Mouse (Mus musculus): Measurements from ENCODE around the gene Snx25. TPM values are rescaled to one million over a fixed set of nuclear protein-coding genes. Genes with fewer than 3 reads are reported as not detected.
"Not testable (repeated sequence)": the region's sequence is repeated elsewhere in the genome, so short reads cannot be mapped to it uniquely, and the experiment has no call there.

The Snx25 gene
- polyA plus RNA-seq, 1 experiment from 2014 or later: 7.5 TPM

DNA sequence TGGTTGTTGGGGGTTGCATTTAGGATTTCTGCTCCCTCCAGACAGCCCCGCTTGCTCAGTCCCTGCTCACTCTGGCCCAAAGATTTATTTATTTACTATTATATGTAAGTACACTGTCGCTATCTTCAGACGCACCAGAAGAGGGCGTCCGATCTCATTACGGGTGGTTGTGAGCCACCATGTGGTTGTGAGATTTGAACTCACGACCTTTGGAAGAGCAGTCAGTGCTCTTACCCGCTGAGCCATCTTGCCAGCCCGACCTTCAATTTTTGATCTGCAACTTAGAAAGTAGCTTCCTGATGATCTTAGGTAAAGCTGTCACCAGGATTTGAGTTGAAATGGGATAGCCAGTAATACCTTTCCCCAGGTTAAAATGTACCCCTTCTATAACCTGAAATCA lies 2.2 kb downstream of the Snx25 start:
- no peak for ATAC-seq (ENCODE audit: insufficient read depth, low FRiP score, low read depth)
- H3K4me3 ChIP-seq (replicated peaks): no peak overlapping the region
- no peaks in the 10 kb centered on the region for H3K27me3 ChIP-seq (replicated peaks)
- no peak overlapping the region for H3K27ac ChIP-seq
- H3K9ac ChIP-seq: no peak overlapping the region
- H3K4me2 ChIP-seq: no peak overlapping the region
- no peaks in the 10 kb centered on the region for H3K9me3 ChIP-seq
- 76% methylated on average over 9 of the region's 9 CpGs for WGBS
- H3K36me3 ChIP-seq: no peaks in the 10 kb centered on the region
- peaks cover 9% of the 10 kb centered on the region; the same call in 1 of the 2 replicates for H3K4me1 ChIP-seq

DNA sequence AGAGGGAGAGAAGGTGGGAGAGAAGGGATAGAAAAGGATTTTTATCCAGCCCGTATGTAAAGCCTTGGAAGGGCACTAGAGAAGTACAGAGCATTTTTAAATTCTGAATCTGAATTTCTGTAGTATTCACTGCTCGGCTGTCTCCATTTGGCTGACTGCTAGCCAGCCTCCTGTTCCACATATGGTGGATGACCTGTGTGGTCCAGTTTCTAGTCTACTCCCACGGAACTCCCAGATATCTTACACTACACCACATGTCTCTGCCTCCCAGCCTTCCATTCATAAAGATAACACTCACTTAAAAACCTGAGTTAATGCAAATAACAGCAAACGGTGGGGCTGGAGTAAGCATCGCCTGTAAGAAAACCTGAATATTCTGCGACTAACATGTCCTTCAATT lies 2.7 kb downstream of the Snx25 start:
- 80% methylated on average over 6 of the region's 6 CpGs for WGBS
- Histone ChIP-seq H3K9ac (no peak overlapping the region), H3K27me3 (replicated peaks) (no peaks in the 10 kb centered on the region), H3K9me3 (no peaks in the 10 kb centered on the region), H3K36me3 (no peaks in the 10 kb centered on the region), H3K4me3 (replicated peaks) (no peak overlapping the region), H3K4me2 (no peak overlapping the region), H3K4me1 (peaks cover 9% of the 10 kb centered on the region; the same call in 1 of the 2 replicates), H3K27ac (no peak overlapping the region)
- no peak for ATAC-seq (ENCODE audit: insufficient read depth, low FRiP score, low read depth)

DNA sequence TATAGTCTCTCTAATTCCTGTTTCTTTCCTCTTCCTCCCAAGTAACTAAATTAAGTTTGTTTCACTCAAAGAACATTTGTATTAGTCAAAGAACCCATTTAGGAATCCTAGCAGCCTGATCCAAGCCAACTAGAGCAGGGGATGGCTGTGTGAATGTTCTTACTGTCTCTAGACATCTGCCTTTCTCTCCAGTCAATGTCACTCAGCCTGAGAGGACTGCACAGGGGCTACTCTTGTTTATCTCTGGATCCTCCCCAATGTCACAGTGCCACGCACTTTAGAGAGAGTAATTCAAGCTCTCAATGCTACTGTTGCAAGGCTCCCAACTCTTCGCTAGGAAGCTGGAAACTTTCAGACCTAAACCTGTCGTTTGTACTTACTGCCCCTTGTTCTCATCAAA lies 5.8 kb downstream of the Snx25 start:
- no peak for ATAC-seq (ENCODE audit: insufficient read depth, low FRiP score, low read depth)
- Histone ChIP-seq H3K27me3 (replicated peaks) (no peaks in the 10 kb centered on the region), H3K9ac (no peak overlapping the region), H3K4me3 (replicated peaks) (no peak overlapping the region), H3K36me3 (no peaks in the 10 kb centered on the region), H3K9me3 (no peaks in the 10 kb centered on the region), H3K27ac (no peak overlapping the region), H3K4me2 (no peak overlapping the region), H3K4me1 (peaks cover 5% of the 10 kb centered on the region; the same call in 1 of the 2 replicates)
- WGBS: 44% methylated on average over 3 of the region's 3 CpGs

DNA sequence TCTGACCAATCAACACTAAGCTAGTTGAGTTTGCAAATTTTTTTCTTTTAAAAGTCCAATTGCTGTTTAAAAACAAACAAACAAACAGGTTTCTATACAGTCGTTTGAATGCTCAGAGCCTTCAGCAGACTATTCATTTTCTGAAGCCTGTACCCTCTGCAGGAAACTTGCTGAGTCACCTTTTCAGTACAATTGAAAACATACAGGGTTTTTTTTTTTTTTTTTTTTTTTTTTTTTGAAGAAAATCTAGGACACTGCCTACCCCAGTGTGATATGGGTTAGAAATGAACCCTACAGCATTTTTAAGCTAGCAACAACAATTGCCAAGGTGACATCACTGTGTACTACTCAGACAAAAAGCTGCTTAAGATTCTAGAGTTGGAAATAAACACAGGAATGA lies 8.0 kb downstream of the Snx25 start:
- WGBS: 27% methylated on average over 1 of the region's 1 CpGs
- Histone ChIP-seq H3K36me3 (no peaks in the 10 kb centered on the region), H3K4me2 (no peak overlapping the region), H3K4me1 (no peaks in the 10 kb centered on the region), H3K27ac (no peak overlapping the region), H3K9ac (no peak overlapping the region), H3K4me3 (replicated peaks) (no peak overlapping the region), H3K9me3 (no peaks in the 10 kb centered on the region), H3K27me3 (replicated peaks) (no peaks in the 10 kb centered on the region)
- ATAC-seq (ENCODE audit: insufficient read depth, low FRiP score, low read depth): no peak

DNA sequence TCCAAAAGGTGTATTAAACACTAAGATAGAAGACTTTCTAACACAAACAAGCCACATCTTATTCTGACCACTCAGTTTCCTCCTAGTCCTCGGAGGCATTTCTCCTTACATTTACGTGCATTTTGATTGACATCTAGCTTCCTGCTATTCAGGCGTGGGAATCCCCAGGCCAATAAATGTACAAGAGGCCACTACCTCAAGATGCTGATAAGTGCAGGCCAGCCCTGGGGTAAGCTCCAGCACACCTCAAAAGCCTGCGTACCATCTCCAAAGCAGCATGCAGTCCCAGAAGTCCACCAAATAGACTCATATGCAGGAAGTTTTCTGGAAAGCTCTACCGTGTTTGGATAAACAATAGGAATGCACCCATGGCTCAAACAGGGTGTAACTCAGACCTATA lies 8.5 kb downstream of the Snx25 start:
- 50% methylated on average over 5 of the region's 5 CpGs for WGBS
- H3K9ac ChIP-seq: no peak overlapping the region
- H3K4me1 ChIP-seq: no peaks in the 10 kb centered on the region
- H3K4me3 ChIP-seq (replicated peaks): no peak overlapping the region
- ATAC-seq (ENCODE audit: insufficient read depth, low FRiP score, low read depth): no peak
- no peak overlapping the region for H3K27ac ChIP-seq
- no peaks in the 10 kb centered on the region for H3K9me3 ChIP-seq
- H3K27me3 ChIP-seq (replicated peaks): no peaks in the 10 kb centered on the region
- H3K4me2 ChIP-seq: no peak overlapping the region
- no peaks in the 10 kb centered on the region for H3K36me3 ChIP-seq

DNA sequence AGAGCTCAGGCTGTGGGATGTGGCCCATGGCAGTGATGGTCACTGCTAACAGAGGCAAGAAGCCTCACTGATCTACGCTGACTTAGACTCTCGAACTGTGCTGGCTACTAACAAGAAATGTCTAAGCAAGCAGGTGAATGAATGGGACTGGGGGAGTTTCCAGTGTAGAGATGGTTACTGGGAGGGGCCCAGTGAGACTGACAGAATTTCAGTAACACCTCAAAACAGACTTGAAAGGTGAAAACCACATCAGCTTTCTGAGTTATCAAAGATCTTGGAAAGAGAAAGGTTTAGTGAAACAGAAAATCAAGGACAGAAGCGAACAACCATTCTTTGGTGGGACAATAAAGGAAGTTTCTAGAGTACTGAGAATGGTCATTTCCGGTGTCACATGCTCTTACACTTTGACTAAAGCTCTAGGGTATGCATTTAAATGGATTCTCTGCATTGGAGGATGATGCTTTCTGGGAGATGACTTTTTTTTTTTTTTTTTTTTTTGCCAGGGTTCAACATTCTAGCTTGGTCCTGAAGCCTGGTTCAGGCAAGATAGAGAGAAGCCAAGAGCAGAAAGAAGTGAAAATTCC lies 9.4 kb downstream of the Snx25 start:
- Histone ChIP-seq H3K4me3 (replicated peaks) (no peak overlapping the region), H3K27me3 (replicated peaks) (no peaks in the 10 kb centered on the region), H3K4me1 (no peaks in the 10 kb centered on the region), H3K4me2 (no peak overlapping the region), H3K27ac (no peak overlapping the region), H3K36me3 (no peaks in the 10 kb centered on the region), H3K9ac (no peak overlapping the region), H3K9me3 (no peaks in the 10 kb centered on the region)
- 89% methylated on average over 4 of the region's 4 CpGs for WGBS
- ATAC-seq (ENCODE audit: insufficient read depth, low FRiP score, low read depth): no peak

DNA sequence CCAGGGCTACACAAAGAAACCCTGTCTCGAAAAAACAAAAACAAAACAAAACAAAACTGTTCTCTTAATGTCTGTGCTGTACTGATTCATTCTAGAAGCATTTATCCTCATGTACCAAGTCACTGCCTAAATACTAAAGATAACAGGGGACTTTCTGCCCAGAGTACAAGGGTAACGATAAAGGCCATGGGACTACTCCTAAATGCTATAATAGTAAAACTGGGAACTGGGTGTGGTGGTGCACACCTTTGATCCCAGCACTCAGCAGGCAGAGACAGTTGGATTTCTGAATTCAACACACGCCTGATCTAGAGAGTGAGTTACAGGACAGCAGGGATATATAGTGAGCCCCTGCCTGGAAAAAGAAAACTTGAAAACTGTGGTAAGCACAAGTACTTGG lies 10.3 kb downstream of the Snx25 start:
- ATAC-seq (ENCODE audit: insufficient read depth, low FRiP score, low read depth): no peak
- no peaks in the 10 kb centered on the region for H3K36me3 ChIP-seq
- H3K9me3 ChIP-seq: no peaks in the 10 kb centered on the region
- WGBS: 88% methylated on average over 3 of the region's 3 CpGs
- no peak overlapping the region for H3K27ac ChIP-seq
- H3K4me3 ChIP-seq (replicated peaks): no peak overlapping the region
- H3K4me2 ChIP-seq: no peak overlapping the region
- H3K4me1 ChIP-seq: no peaks in the 10 kb centered on the region
- H3K27me3 ChIP-seq (replicated peaks): no peaks in the 10 kb centered on the region
- no peak overlapping the region for H3K9ac ChIP-seq

DNA sequence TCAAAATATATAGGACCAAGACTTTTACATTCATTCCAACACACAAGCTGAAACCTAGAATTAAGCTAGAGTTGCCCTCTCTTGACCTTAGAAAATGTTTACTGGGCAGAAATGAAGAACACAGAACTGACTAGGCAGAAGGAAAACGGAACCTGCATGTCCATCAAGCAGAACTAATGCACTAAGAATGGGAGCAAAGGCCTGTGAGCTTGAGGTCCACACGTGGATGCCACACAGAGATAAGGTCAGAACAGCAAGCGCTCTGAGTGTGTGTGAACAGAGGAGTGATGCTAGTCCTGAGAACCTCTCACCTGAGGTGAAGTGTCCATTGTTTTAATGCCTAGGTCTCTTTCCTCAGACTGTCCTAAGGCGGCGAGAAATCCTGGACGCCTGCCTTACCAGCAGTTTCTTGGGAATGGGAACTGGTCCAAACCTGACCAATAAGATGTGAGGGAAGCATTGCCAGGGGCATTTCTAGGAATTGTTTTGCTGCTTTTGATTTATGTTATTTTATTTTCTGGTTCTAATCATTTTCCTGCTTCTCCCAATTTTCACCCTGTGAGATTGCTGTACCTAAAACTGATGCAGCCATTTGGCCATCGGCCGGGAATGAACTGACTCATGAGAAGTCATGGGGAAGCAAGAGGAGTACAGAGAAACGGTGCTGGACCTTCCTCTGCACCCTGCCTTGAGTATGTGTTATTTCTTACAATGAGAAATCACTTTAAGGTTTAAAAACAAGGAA lies 11.4 kb downstream of the Snx25 start:
- no peak overlapping the region for H3K4me2 ChIP-seq
- H3K4me1 ChIP-seq: no peaks in the 10 kb centered on the region
- no peaks in the 10 kb centered on the region for H3K36me3 ChIP-seq
- no peak for ATAC-seq (ENCODE audit: insufficient read depth, low FRiP score, low read depth)
- no peak overlapping the region for H3K4me3 ChIP-seq (replicated peaks)
- no peak overlapping the region for H3K27ac ChIP-seq
- H3K9ac ChIP-seq: no peak overlapping the region
- no peaks in the 10 kb centered on the region for H3K27me3 ChIP-seq (replicated peaks)
- H3K9me3 ChIP-seq: no peaks in the 10 kb centered on the region
- WGBS: 81% methylated on average over 9 of the region's 9 CpGs

DNA sequence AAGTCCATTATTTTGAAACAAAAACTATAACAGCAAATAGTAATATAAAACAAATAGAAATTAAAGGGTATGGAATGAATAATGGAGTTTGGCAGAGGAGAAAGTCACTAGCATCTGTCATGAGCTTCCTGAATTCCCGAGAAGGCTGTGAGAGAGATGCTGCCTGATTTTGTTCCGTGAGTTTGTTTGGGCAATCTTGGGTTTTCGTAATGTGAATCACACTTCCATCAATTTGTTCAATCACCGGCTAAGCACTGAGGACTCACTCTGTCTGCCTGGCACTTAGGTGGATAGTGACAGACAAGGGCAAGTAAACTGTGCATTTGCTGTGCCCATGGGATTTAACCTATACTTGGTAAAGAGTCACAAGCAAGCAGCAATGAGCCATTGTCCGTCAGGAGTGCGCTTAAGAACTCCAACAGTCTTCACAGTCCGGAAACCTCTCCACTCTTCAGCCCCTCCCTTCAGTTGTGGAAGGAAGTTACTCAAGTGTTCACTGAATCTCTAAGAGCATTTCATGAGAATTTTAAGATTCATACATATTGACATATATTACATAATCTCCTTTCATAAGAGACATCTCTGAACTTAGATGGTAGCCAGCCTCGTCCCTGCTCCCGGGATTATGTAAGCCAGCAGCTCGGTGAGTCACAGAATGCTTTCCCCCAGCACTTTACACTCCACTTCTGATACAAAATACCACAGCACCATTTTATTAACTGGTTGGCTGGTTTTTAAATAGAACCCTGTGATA lies 13.9 kb downstream of the Snx25 start:
- ATAC-seq (ENCODE audit: insufficient read depth, low FRiP score, low read depth): no peak
- Histone ChIP-seq H3K36me3 (no peaks in the 10 kb centered on the region), H3K4me2 (no peak overlapping the region)

DNA sequence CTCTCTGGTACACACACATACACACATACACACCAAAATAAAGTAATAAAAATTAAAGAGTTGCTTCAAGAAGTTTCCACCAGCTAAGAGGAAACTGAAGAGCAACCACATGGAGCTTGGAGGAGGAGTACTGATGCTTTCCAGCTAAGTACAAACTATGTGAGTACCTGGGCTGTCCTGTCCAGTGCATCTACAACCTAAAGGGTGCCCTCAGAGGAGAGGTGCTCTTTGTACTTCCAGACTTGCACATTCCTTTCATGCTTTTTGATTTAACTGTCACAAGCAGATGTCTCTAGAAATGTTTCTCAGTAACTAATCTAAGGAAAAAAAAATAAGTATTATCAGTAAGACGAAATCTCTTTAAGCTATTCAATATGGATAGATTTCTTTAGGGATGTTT lies 14.6 kb downstream of the Snx25 start:
- WGBS: 85% methylated on average over 1 of the region's 1 CpGs

More for the DNA sequence above, 13.9 kb downstream of the Snx25 start:
- no peak overlapping the region for H3K27ac ChIP-seq
- no peak overlapping the region for H3K9ac ChIP-seq
- H3K9me3 ChIP-seq: no peaks in the 10 kb centered on the region
- no peak overlapping the region for H3K4me3 ChIP-seq (replicated peaks)
- no peaks in the 10 kb centered on the region for H3K27me3 ChIP-seq (replicated peaks)
- no peaks in the 10 kb centered on the region for H3K4me1 ChIP-seq
- 78% methylated on average over 10 of the region's 10 CpGs for WGBS

DNA sequence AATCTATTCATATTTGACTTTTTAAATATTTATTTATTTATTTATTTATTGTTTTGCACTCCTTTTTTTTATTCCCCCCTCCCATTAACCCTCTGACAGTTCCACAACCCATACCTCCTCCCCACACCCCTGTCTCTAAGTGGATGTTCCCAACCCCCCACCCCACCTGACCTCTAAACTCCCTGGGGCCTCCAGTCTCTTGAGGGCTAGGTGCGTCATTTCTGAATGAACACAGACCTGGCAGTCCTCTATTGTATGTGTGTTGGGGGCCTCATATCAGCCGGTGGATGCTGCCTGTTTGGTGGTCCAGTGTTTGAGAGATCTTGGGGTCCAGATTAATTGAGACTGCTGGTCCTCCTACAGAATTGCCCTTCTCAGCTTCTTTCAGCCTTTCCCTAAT lies 16.4 kb downstream of the Snx25 start:
- not testable (repeated sequence) for ATAC-seq (ENCODE audit: insufficient read depth, low FRiP score, low read depth); H3K36me3 ChIP-seq; H3K27ac ChIP-seq; H3K4me1 ChIP-seq; H3K9ac ChIP-seq; H3K9me3 ChIP-seq; H3K4me2 ChIP-seq; H3K4me3 ChIP-seq (replicated peaks); H3K27me3 ChIP-seq (replicated peaks)
- 87% methylated on average over 2 of the region's 2 CpGs for WGBS

More for the DNA sequence above, 14.6 kb downstream of the Snx25 start:
- no peaks in the 10 kb centered on the region for H3K27me3 ChIP-seq (replicated peaks)
- H3K27ac ChIP-seq: no peak overlapping the region
- no peak for ATAC-seq (ENCODE audit: insufficient read depth, low FRiP score, low read depth)
- no peak overlapping the region for H3K9ac ChIP-seq
- no peak overlapping the region for H3K4me2 ChIP-seq
- no peaks in the 10 kb centered on the region for H3K36me3 ChIP-seq
- no peaks in the 10 kb centered on the region for H3K9me3 ChIP-seq
- no peaks in the 10 kb centered on the region for H3K4me1 ChIP-seq
- H3K4me3 ChIP-seq (replicated peaks): no peak overlapping the region

DNA sequence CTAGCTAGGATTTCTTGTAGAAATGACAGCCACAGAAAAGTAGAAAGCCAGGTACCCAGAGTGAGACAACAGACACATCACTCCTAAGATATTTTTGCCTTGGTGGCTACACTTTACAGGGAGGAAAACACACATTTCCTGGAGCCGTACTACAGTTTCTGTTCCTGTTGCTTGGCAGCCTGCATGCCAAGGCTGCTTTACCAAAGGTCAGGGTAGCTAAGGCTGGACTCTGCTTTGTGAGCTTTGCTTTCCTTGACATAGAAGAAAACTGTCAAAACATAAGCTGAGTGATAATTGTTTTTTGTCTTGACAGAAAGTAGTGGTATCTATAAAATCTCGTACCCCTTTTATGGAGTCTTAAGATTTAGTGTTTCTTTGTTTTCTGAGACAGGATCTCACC lies 21.5 kb downstream of the Snx25 start:
- WGBS: 78% methylated on average over 2 of the region's 2 CpGs
- no peaks in the 10 kb centered on the region for H3K27me3 ChIP-seq (replicated peaks)
- no peak overlapping the region for H3K4me2 ChIP-seq
- no peaks in the 10 kb centered on the region for H3K36me3 ChIP-seq
- H3K4me1 ChIP-seq: no peaks in the 10 kb centered on the region
- no peaks in the 10 kb centered on the region for H3K9me3 ChIP-seq
- H3K9ac ChIP-seq: no peak overlapping the region
- H3K4me3 ChIP-seq (replicated peaks): no peak overlapping the region
- no peak for ATAC-seq (ENCODE audit: insufficient read depth, low FRiP score, low read depth)
- no peak overlapping the region for H3K27ac ChIP-seq

Data from stomach, embryonic 15.5 days (tissue).